In the genomic region with DNA sequence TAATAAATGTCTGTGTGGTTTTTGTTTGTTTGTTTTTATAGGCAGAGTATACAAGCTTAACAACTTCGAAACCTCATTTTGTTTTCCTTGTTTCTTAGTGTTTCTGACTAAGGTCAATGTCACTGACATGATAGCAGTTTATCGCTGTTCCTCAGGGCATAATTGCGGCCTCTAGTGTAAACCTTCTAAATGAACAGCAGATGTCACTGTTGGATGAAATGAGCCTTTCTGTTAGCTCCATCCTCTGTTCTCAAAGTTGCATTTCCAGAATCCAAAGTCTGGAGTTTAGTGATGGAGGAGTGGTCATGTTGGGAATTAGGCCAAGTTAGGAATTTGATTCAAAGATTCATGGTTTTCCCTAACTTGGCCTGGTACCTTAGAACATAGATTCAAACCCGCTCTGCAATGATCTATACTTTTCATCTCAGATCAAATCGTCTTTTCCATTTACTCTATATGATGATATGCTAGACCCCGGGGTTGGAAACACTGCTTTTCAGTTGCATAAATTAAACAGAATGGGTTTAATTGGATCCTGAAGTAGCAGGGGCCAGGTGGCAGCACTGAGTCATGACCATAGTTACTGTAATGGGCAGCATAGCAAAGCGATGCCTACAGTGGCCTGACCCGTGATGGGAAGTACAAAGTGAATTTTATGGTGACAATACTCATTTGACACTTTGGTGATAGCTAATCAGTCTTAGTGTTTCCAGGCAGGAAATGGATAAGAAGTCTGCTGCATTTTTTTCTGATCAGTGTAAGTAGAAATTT, we compare ENCODE assay signal across 9 mouse cellular contexts.
DNase-seq lines count a peak whose midpoint lies in the region; ATAC-seq and TF ChIP-seq lines count a peak whose summit lies in the region.
"Had no signal": no experiment of that assay in that cellular context is flagged by ENCODE, and none has a peak within 500 bp of the region (broad histone marks: within the 10 kb centered on the region; RNA-seq: fewer than 3 reads in every experiment).

No protein-coding gene starts in this region.

- no peak for DNase-seq in frontal cortex, postnatal 14 days (ENCODE audit: low spot score in 2 of 2)
- peak; percentile 70 for DNase-seq in forebrain, postnatal 0 days

- H3K4me3 ChIP-seq in midbrain, embryonic 12.5 days: no peak overlapping the region
- H3K4me3 ChIP-seq in midbrain, embryonic 15.5 days: no peak overlapping the region
- no peak overlapping the region for H3K4me3 ChIP-seq in forebrain, postnatal 0 days (ENCODE audit: low read depth, low read length)
- no peak overlapping the region for H3K4me3 ChIP-seq in stomach, embryonic 14.5 days (ENCODE audit: low read depth, low read length)
- H3K4me3 ChIP-seq: embryonic facial prominence, embryonic 12.5 days had no signal

- TF ChIP-seq CTCF in forebrain, postnatal 0 days (IDR thresholded peaks at IDR 0.05; ENCODE audit: low read depth): peak; percentile 77

- H3K4me1 ChIP-seq in midbrain, embryonic 12.5 days: no peaks in the 10 kb centered on the region
- H3K4me1 ChIP-seq in midbrain, embryonic 15.5 days: no peaks in the 10 kb centered on the region
- H3K4me1 ChIP-seq in forebrain, postnatal 0 days (ENCODE audit: insufficient read depth): no peaks in the 10 kb centered on the region
- H3K4me1 ChIP-seq in stomach, embryonic 14.5 days (ENCODE audit: control insufficient read depth, insufficient read depth, low read length): no peaks in the 10 kb centered on the region
- H3K4me1 ChIP-seq: embryonic facial prominence, embryonic 12.5 days had no signal

- no peak overlapping the region for H3K4me2 ChIP-seq in midbrain, embryonic 12.5 days (replicated peaks)
- H3K4me2 ChIP-seq in midbrain, embryonic 15.5 days: no peak overlapping the region
- no peak overlapping the region for H3K4me2 ChIP-seq in forebrain, postnatal 0 days (ENCODE audit: low read depth)
- H3K4me2 ChIP-seq in stomach, embryonic 14.5 days (replicated peaks; ENCODE audit: low read depth, low read length): no peak overlapping the region
- H3K4me2 ChIP-seq: embryonic facial prominence, embryonic 12.5 days had no signal

- peak; percentile 96 for ATAC-seq in frontal cortex, adult (ENCODE audit: low TSS enrichment)
- ATAC-seq in midbrain, embryonic 12.5 days (ENCODE audit: low FRiP score, low read depth): peak; percentile 68; the same call in 1 of the 2 replicates
- ATAC-seq in midbrain, embryonic 15.5 days (replicated peaks): no peak; the same call in 1 of the 2 replicates
- peak; percentile 65; the same call in 1 of the 2 replicates for ATAC-seq in forebrain, postnatal 0 days
- ATAC-seq in stomach, embryonic 14.5 days (ENCODE audit: insufficient number of reproducible peaks, insufficient read depth, low FRiP score, low read depth): peak; percentile 37; the same call in 1 of the 2 replicates
- no peak for ATAC-seq in inflammation-experienced regulatory T-cells, adult 6 months
- ATAC-seq in erythroid progenitor cell, adult 5-6 weeks (replicated peaks; ENCODE audit: low FRiP score, poor library complexity, severe bottlenecking): no peak

- H3K9ac ChIP-seq in midbrain, embryonic 12.5 days (replicated peaks): no peak overlapping the region
- no peak overlapping the region for H3K9ac ChIP-seq in midbrain, embryonic 15.5 days
- H3K9ac ChIP-seq in forebrain, postnatal 0 days: no peak overlapping the region
- H3K9ac ChIP-seq in stomach, embryonic 14.5 days (replicated peaks; ENCODE audit: low read depth, low read length): no peak overlapping the region
- H3K9ac ChIP-seq: embryonic facial prominence, embryonic 12.5 days had no signal

- H3K9me3 ChIP-seq in midbrain, embryonic 12.5 days: no peaks in the 10 kb centered on the region
- H3K9me3 ChIP-seq in midbrain, embryonic 15.5 days: no peaks in the 10 kb centered on the region
- H3K9me3 ChIP-seq in forebrain, postnatal 0 days (ENCODE audit: low read length): no peaks in the 10 kb centered on the region
- H3K9me3 ChIP-seq in stomach, embryonic 14.5 days (ENCODE audit: control insufficient read depth, low read depth, low read length): no peaks in the 10 kb centered on the region
- H3K9me3 ChIP-seq: embryonic facial prominence, embryonic 12.5 days had no signal

- no peak overlapping the region for H3K27ac ChIP-seq in midbrain, embryonic 12.5 days (replicated peaks)
- H3K27ac ChIP-seq in midbrain, embryonic 15.5 days: no peak overlapping the region
- H3K27ac ChIP-seq in forebrain, postnatal 0 days (ENCODE audit: low read depth, low read length): no peak overlapping the region
- no peak overlapping the region for H3K27ac ChIP-seq in stomach, embryonic 14.5 days (ENCODE audit: low read length)
- H3K27ac ChIP-seq: embryonic facial prominence, embryonic 12.5 days had no signal

- no peaks in the 10 kb centered on the region for H3K27me3 ChIP-seq in midbrain, embryonic 12.5 days
- H3K27me3 ChIP-seq in midbrain, embryonic 15.5 days (replicated peaks): no peaks in the 10 kb centered on the region
- H3K27me3 ChIP-seq in forebrain, postnatal 0 days (ENCODE audit: insufficient read depth, low read length): no peaks in the 10 kb centered on the region
- no peaks in the 10 kb centered on the region for H3K27me3 ChIP-seq in stomach, embryonic 14.5 days (ENCODE audit: control insufficient read depth, insufficient read depth, low read length)
- H3K27me3 ChIP-seq: embryonic facial prominence, embryonic 12.5 days had no signal

- no peaks in the 10 kb centered on the region for H3K36me3 ChIP-seq in midbrain, embryonic 12.5 days
- H3K36me3 ChIP-seq in midbrain, embryonic 15.5 days (replicated peaks): no peaks in the 10 kb centered on the region
- H3K36me3 ChIP-seq in forebrain, postnatal 0 days (ENCODE audit: insufficient read depth): no peaks in the 10 kb centered on the region
- H3K36me3 ChIP-seq in stomach, embryonic 14.5 days (ENCODE audit: control insufficient read depth, insufficient read depth, low read length): no peaks in the 10 kb centered on the region
- H3K36me3 ChIP-seq: embryonic facial prominence, embryonic 12.5 days had no signal

- WGBS in midbrain, embryonic 12.5 days: 74% methylated on average over 8 of the region's 8 CpGs
- 72% methylated on average over 8 of the region's 8 CpGs for WGBS in midbrain, embryonic 15.5 days
- 69% methylated on average over 8 of the region's 8 CpGs for WGBS in forebrain, postnatal 0 days
- 62% methylated on average over 8 of the region's 8 CpGs for WGBS in stomach, embryonic 14.5 days

Comparison
In these comparisons a context has a peak if more than half of its experiments do, and no peak if none do; other contexts are left out.
1. ATAC-seq: peak in frontal cortex, adult (single experiment), midbrain, embryonic 12.5 days (single experiment), forebrain, postnatal 0 days (single experiment) and stomach, embryonic 14.5 days (single experiment); none in midbrain, embryonic 15.5 days (single experiment), inflammation-experienced regulatory T-cells, adult 6 months (single experiment) and erythroid progenitor cell, adult 5-6 weeks (single experiment).